Mouse (Mus musculus) midbrain, embryonic 12.5 days (tissue): ENCODE results near the gene Larp4. TPM values are rescaled to one million over a fixed set of nuclear protein-coding genes. Genes with fewer than 3 reads are reported as not detected.
"Not testable (repeated sequence)": the region's sequence is repeated elsewhere in the genome, so short reads cannot be mapped to it uniquely, and the experiment has no call there.

Source experiments
- ATAC-seq: fragments of 200-750 bp; cut with Nextera tagmentation; 2 replicates; pipeline ENCODE4 v1.8.0; 2017; ENCODE audit warnings: low read depth, moderate TSS enrichment, moderate library complexity; ENCODE audit not compliant: low FRiP score
- H3K27ac ChIP-seq: fragments of 300-500 bp; sonication (generic); replicated peaks from 2 replicates; pipeline ENCODE4 v1.5.1; 2016; ENCODE audit warnings: mild to moderate bottlenecking
- H3K27me3 ChIP-seq: fragments of 300-500 bp; sonication (generic); 2 replicates; pipeline ENCODE4 v1.6.1; 2016; ENCODE audit warnings: mild to moderate bottlenecking
- H3K36me3 ChIP-seq: fragments of 300-500 bp; sonication (generic); 2 replicates; pipeline ENCODE4 v1.6.1; 2016
- H3K4me1 ChIP-seq: fragments of 300-500 bp; sonication (generic); 2 replicates; pipeline ENCODE4 v1.6.1; 2016
- H3K4me2 ChIP-seq: fragments of 300-500 bp; sonication (generic); replicated peaks from 2 replicates; pipeline ENCODE4 v1.6.1; 2016; ENCODE audit warnings: mild to moderate bottlenecking, moderate library complexity
- H3K4me3 ChIP-seq: fragments of 300-500 bp; sonication (generic); 2 replicates; pipeline ENCODE4 v1.5.1; 2016; ENCODE audit warnings: mild to moderate bottlenecking
- H3K9ac ChIP-seq: fragments of 300-500 bp; sonication (generic); replicated peaks from 2 replicates; pipeline ENCODE4 v1.6.1; 2016; ENCODE audit warnings: mild to moderate bottlenecking, moderate library complexity
- H3K9me3 ChIP-seq: fragments of 300-500 bp; sonication (generic); 2 replicates; pipeline ENCODE4 v1.6.1; 2016; ENCODE audit warnings: mild to moderate bottlenecking
- WGBS: fragments of 180-500 bp; shearing (Covaris S2); methylation state at CpG from one replicate; pipeline ENCODE4 v1.1.7; 2016; 5-methylcytosine and 5-hydroxymethylcytosine counted together
- polyA plus RNA-seq: library from polyadenylated mRNA; unstranded; fragments of >200 nt; fragmentation: Nextera tagmentation; extraction: Ambion mirVana; gene quantifications from 2 replicates; pipeline ENCODE4 v1.2.1, GENCODE M21; 2016

The Larp4 gene
- 35.6 and 35.8 TPM in 2 replicates for polyA plus RNA-seq

GRCm38 (mm10) chr15:99969765-99970164 lies at the start of gene Larp4:
Gene Larp4, plus strand, starts transcription at chr15:99970065.
- H3K4me2 ChIP-seq, ATAC-seq, H3K9me3 ChIP-seq, H3K27me3 ChIP-seq, H3K4me1 ChIP-seq, H3K9ac ChIP-seq, H3K4me3 ChIP-seq, H3K27ac ChIP-seq, H3K36me3 ChIP-seq: not testable (repeated sequence)
- 91% methylated on average over 6 of the region's 6 CpGs for WGBS

GRCm38 (mm10) chr15:99931231-99931630 lies 38.6 kb upstream of the Larp4 start:
- H3K36me3 ChIP-seq: no peaks in the 10 kb centered on the region
- H3K4me3 ChIP-seq: no peak overlapping the region
- no peaks in the 10 kb centered on the region for H3K4me1 ChIP-seq
- ATAC-seq: no peak
- no peak overlapping the region for H3K27ac ChIP-seq
- H3K27me3 ChIP-seq: no peaks in the 10 kb centered on the region
- 84% methylated on average over 8 of the region's 8 CpGs for WGBS
- no peak overlapping the region for H3K4me2 ChIP-seq
- no peaks in the 10 kb centered on the region for H3K9me3 ChIP-seq
- H3K9ac ChIP-seq: no peak overlapping the region

GRCm38 (mm10) chr15:99934501-99934900 lies 35.4 kb upstream of the Larp4 start:
- WGBS: 50% methylated on average over 1 of the region's 1 CpGs

GRCm38 (mm10) chr15:99936659-99937058 lies 33.2 kb upstream of the Larp4 start:
- 98% methylated on average over 3 of the region's 3 CpGs for WGBS
- H3K9ac ChIP-seq: no peak overlapping the region
- no peaks in the 10 kb centered on the region for H3K27me3 ChIP-seq

More at GRCm38 (mm10) chr15:99934501-99934900, 35.4 kb upstream of the Larp4 start:
- H3K4me1 ChIP-seq: no peaks in the 10 kb centered on the region
- H3K27ac ChIP-seq: no peak overlapping the region
- H3K4me3 ChIP-seq: no peak overlapping the region
- H3K9me3 ChIP-seq: no peaks in the 10 kb centered on the region
- ATAC-seq: no peak
- H3K4me2 ChIP-seq: no peak overlapping the region
- H3K9ac ChIP-seq: no peak overlapping the region
- no peaks in the 10 kb centered on the region for H3K36me3 ChIP-seq
- no peaks in the 10 kb centered on the region for H3K27me3 ChIP-seq

GRCm38 (mm10) chr15:99937841-99938240 lies 32.0 kb upstream of the Larp4 start:
- Histone ChIP-seq H3K9ac (no peak overlapping the region), H3K4me3 (no peak overlapping the region), H3K27me3 (no peaks in the 10 kb centered on the region), H3K9me3 (no peaks in the 10 kb centered on the region), H3K4me2 (no peak overlapping the region), H3K36me3 (no peaks in the 10 kb centered on the region), H3K4me1 (peaks cover 7% of the 10 kb centered on the region; the same call in 1 of the 2 replicates), H3K27ac (no peak overlapping the region)
- ATAC-seq: no peak
- 82% methylated on average over 8 of the region's 8 CpGs for WGBS

More at GRCm38 (mm10) chr15:99936659-99937058, 33.2 kb upstream of the Larp4 start:
- Histone ChIP-seq H3K36me3 (no peaks in the 10 kb centered on the region), H3K27ac (no peak overlapping the region), H3K9me3 (no peaks in the 10 kb centered on the region), H3K4me1 (peaks cover 7% of the 10 kb centered on the region; the same call in 1 of the 2 replicates), H3K4me2 (no peak overlapping the region), H3K4me3 (no peak overlapping the region)
- no peak for ATAC-seq

GRCm38 (mm10) chr15:99940426-99940825 lies 29.4 kb upstream of the Larp4 start:
- ATAC-seq: no peak
- H3K4me2 ChIP-seq: no peak overlapping the region
- H3K27ac ChIP-seq: no peak overlapping the region
- peaks cover 7% of the 10 kb centered on the region; the same call in 1 of the 2 replicates for H3K4me1 ChIP-seq
- no peaks in the 10 kb centered on the region for H3K36me3 ChIP-seq
- no peaks in the 10 kb centered on the region for H3K9me3 ChIP-seq
- no peak overlapping the region for H3K4me3 ChIP-seq
- WGBS: 37% methylated on average over 2 of the region's 2 CpGs
- no peaks in the 10 kb centered on the region for H3K27me3 ChIP-seq
- H3K9ac ChIP-seq: no peak overlapping the region

- Histone ChIP-seq H3K36me3 (no peaks in the 10 kb centered on the region), H3K27me3 (no peaks in the 10 kb centered on the region), H3K27ac (no peak overlapping the region), H3K4me3 (no peak overlapping the region), H3K9ac (no peak overlapping the region), H3K4me1 (peaks cover 7% of the 10 kb centered on the region; the same call in 1 of the 2 replicates), H3K9me3 (no peaks in the 10 kb centered on the region), H3K4me2 (no peak overlapping the region)
- 61% methylated on average over 4 of the region's 4 CpGs for WGBS
- ATAC-seq: no peak
These were observed 28.8 kb upstream of the Larp4 start for GRCm38 (mm10) chr15:99940970-99941630.

- H3K4me3 ChIP-seq: no peak overlapping the region
- no peaks in the 10 kb centered on the region for H3K4me1 ChIP-seq
- no peaks in the 10 kb centered on the region for H3K9me3 ChIP-seq
- no peak for ATAC-seq
- WGBS: 87% methylated on average over 4 of the region's 4 CpGs
- no peak overlapping the region for H3K9ac ChIP-seq
- H3K27ac ChIP-seq: no peak overlapping the region
- H3K36me3 ChIP-seq: no peaks in the 10 kb centered on the region
- H3K27me3 ChIP-seq: no peaks in the 10 kb centered on the region
- no peak overlapping the region for H3K4me2 ChIP-seq
These were observed 14.5 kb upstream of the Larp4 start for GRCm38 (mm10) chr15:99955324-99955723.

GRCm38 (mm10) chr15:99965103-99965775 lies 4.6 kb upstream of the Larp4 start:
- H3K9ac ChIP-seq: no peak overlapping the region
- H3K27me3 ChIP-seq: 0 out of 2 replicates have a peak, but pooled peaks cover 4% of the 10 kb centered on the region
- H3K4me1 ChIP-seq: no peaks in the 10 kb centered on the region
- H3K36me3 ChIP-seq: no peaks in the 10 kb centered on the region
- H3K4me2 ChIP-seq: no peak overlapping the region
- ATAC-seq: no peak
- H3K4me3 ChIP-seq: no peak overlapping the region
- 93% methylated on average over 8 of the region's 8 CpGs for WGBS
- no peak overlapping the region for H3K27ac ChIP-seq
- H3K9me3 ChIP-seq: no peaks in the 10 kb centered on the region

- H3K4me2 ChIP-seq: no peak within 1 kb of the TSS
- WGBS: 83% methylated on average over 4 of the region's 4 CpGs
- no peak within 1 kb of the TSS for H3K4me3 ChIP-seq
- no peak for ATAC-seq
- no peaks in the 10 kb centered on the region for H3K36me3 ChIP-seq
- no peak within 1 kb of the TSS for H3K9ac ChIP-seq
- H3K27me3 ChIP-seq: 0 out of 2 replicates have a peak, but pooled peaks cover 4% of the 10 kb centered on the region
- no peak within 1 kb of the TSS for H3K27ac ChIP-seq
- no peaks in the 10 kb centered on the region for H3K4me1 ChIP-seq
- no peaks in the 10 kb centered on the region for H3K9me3 ChIP-seq
These were observed 2.9 kb upstream of the Larp4 start, which contains the start of gene Fam186a for GRCm38 (mm10) chr15:99966961-99967360. Gene Fam186a, minus strand, starts transcription at chr15:99967061.

- H3K4me1 ChIP-seq: peaks cover 9% of the 10 kb centered on the region
- no peak overlapping the region for H3K27ac ChIP-seq
- no peak overlapping the region for H3K4me2 ChIP-seq
- WGBS: 89% methylated on average over 1 of the region's 1 CpGs
- no peak for ATAC-seq
- no peak overlapping the region for H3K9ac ChIP-seq
- H3K27me3 ChIP-seq: no peaks in the 10 kb centered on the region
- no peaks in the 10 kb centered on the region for H3K36me3 ChIP-seq
- no peaks in the 10 kb centered on the region for H3K9me3 ChIP-seq
- H3K4me3 ChIP-seq: no peak overlapping the region
These were observed 741 bp downstream of the Larp4 start for GRCm38 (mm10) chr15:99970606-99971005.

GRCm38 (mm10) chr15:99972361-99972988 lies 2.6 kb downstream of the Larp4 start:
- Histone ChIP-seq H3K36me3 (no peaks in the 10 kb centered on the region), H3K9ac (peak overlapping the region; percentile 83), H3K4me2 (peak overlapping the region; percentile 89), H3K27me3 (no peaks in the 10 kb centered on the region), H3K4me3 (peak overlapping the region; percentile 88), H3K9me3 (no peaks in the 10 kb centered on the region), H3K4me1 (peaks cover 9% of the 10 kb centered on the region), H3K27ac (peak overlapping the region; percentile 97)
- WGBS: under 1% methylated on average over 50 of the region's 50 CpGs
- peak; percentile 97 for ATAC-seq
